Mouse (Mus musculus): ENCODE measurements around the gene Kcnk3.

Gene Kcnk3

GRCm38 (mm10) chr5:30670091-30670490 lies 82.1 kb downstream of the Kcnk3 start:
- DNase-seq (ENCODE audit: extremely low spot score), result no peak

GRCm38 (mm10) chr5:30674001-30674400 lies 86.0 kb downstream of the Kcnk3 start:
- DNase-seq (ENCODE audit: extremely low spot score), result no peak

All from embryo, embryonic 9.5 days (tissue).